Mouse (Mus musculus) heart, embryonic 10.5 days (tissue): ENCODE data around the gene Wnt1. TPM values are rescaled to one million over a fixed set of nuclear protein-coding genes. Genes with fewer than 3 reads are reported as not detected.

Experiments used
- DNase-seq: peaks from one replicate; pipeline ENCODE4 v3.0.0-alpha.2; 2017; ENCODE audit warnings: low spot score
- H3K27ac ChIP-seq: fragments of 300-500 bp; sonication (generic); 2 replicates; pipeline ENCODE4 v1.5.1; 2016; ENCODE audit warnings: mild to moderate bottlenecking
- H3K27me3 ChIP-seq: fragments of 300-500 bp; sonication (generic); 2 replicates; pipeline ENCODE4 v1.6.1; 2016; ENCODE audit warnings: mild to moderate bottlenecking; ENCODE audit not compliant: poor library complexity, insufficient read depth, severe bottlenecking
- H3K36me3 ChIP-seq: fragments of 300-500 bp; sonication (generic); 2 replicates; pipeline ENCODE4 v1.6.1; 2016; ENCODE audit warnings: mild to moderate bottlenecking, moderate library complexity
- H3K4me1 ChIP-seq: fragments of 300-500 bp; sonication (generic); 2 replicates; pipeline ENCODE4 v1.6.1; 2016; ENCODE audit warnings: mild to moderate bottlenecking
- H3K4me3 ChIP-seq: fragments of 300-500 bp; sonication (generic); 2 replicates; pipeline ENCODE4 v1.5.1; 2016; ENCODE audit warnings: mild to moderate bottlenecking, moderate library complexity
- H3K9me3 ChIP-seq: fragments of 300-500 bp; sonication (generic); 2 replicates; pipeline ENCODE4 v1.6.1; 2016; ENCODE audit warnings: mild to moderate bottlenecking, moderate library complexity
- WGBS: fragments of 180-500 bp; shearing (Covaris S2); methylation state at CpG from one replicate; pipeline ENCODE4 v1.1.7; 2016; 5-methylcytosine and 5-hydroxymethylcytosine counted together
- polyA plus RNA-seq: library from polyadenylated mRNA; unstranded; fragments of >200 nt; fragmentation: Nextera tagmentation; extraction: Ambion mirVana; gene quantifications from 2 replicates; pipeline ENCODE4 v1.2.1, GENCODE M21; 2016

Gene Wnt1
- polyA plus RNA-seq, 1 experiment from 2014 or later, result not detected

DNA sequence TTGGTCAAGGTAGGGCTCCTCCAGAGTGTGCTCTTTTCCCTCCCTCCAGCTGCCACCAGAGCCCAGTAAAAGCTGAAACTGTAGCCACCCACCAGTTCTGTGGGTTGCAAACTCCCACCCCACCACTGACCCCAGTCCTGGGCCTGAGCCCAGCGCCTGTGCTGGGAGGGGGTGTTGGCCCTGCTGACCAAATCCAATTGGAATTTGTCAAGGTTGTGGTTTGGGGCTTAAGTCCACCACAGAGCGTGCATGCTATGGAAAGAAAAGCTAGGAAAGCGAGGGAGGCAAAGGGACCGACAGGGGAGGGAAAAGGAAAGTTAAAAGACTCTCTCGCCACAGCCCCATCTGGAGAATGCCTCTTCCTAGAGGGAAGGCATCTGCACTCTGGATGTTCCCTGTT lies 21.4 kb upstream of the Wnt1 start:
- WGBS, result 17% methylated on average over 5 of the region's 5 CpGs
- H3K27me3 ChIP-seq, result peaks cover 86% of the 10 kb centered on the region
- DNase-seq, result no peak
- peaks cover 13% of the 10 kb centered on the region for H3K4me1 ChIP-seq
- H3K27ac ChIP-seq, result no peak overlapping the region
- H3K9me3 ChIP-seq, result no peaks in the 10 kb centered on the region
- no peak overlapping the region for H3K4me3 ChIP-seq
- H3K36me3 ChIP-seq, result no peaks in the 10 kb centered on the region

DNA sequence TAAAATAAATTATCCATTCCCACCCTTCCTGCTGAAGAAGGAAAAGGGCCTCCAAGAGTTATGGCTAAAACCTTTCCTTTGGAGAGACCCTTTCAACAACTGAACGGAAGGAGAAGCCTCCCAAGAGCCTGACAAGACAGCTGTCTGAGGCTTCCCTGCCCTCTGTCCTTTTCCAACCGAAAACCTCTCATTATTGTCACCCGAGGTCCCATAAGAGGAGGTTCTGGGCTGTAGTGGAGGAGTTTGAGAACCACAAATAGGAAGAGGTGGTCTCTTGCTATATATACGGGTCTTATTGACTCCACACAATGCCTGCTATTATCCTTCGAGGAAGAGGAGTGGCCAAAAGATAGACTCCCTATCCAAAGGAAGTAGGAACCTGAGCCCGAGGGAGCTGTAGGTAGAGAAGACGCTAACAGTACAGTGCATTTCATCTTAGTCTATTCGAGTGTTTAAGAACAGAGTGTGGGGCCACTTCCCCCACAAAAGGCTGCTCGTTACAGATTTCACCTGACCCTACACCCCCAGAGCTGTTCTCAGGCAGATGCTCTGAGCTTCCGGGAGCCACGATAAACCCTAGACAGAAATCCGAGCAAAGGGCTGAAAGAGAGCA lies 17.7 kb upstream of the Wnt1 start:
- 5% methylated on average over 12 of the region's 12 CpGs for WGBS

GRCm38 (mm10) chr15:98772511-98773211 lies 17.0 kb upstream of the Wnt1 start:
- 1% methylated on average over 36 of the region's 36 CpGs for WGBS
- H3K4me1 ChIP-seq, result peaks cover 36% of the 10 kb centered on the region
- DNase-seq, result no peak
- peak overlapping the region; percentile 62 for H3K4me3 ChIP-seq
- peak overlapping the region; percentile 36 for H3K27ac ChIP-seq
- no peaks in the 10 kb centered on the region for H3K36me3 ChIP-seq
- no peaks in the 10 kb centered on the region for H3K9me3 ChIP-seq
- H3K27me3 ChIP-seq, result peaks cover 98% of the 10 kb centered on the region

More for the DNA sequence above, 17.7 kb upstream of the Wnt1 start:
- Histone ChIP-seq H3K4me3 (peak overlapping the region; percentile 62), H3K36me3 (no peaks in the 10 kb centered on the region), H3K27me3 (peaks cover 93% of the 10 kb centered on the region), H3K9me3 (no peaks in the 10 kb centered on the region), H3K4me1 (peaks cover 28% of the 10 kb centered on the region), H3K27ac (no peak overlapping the region)
- no peak for DNase-seq

DNA sequence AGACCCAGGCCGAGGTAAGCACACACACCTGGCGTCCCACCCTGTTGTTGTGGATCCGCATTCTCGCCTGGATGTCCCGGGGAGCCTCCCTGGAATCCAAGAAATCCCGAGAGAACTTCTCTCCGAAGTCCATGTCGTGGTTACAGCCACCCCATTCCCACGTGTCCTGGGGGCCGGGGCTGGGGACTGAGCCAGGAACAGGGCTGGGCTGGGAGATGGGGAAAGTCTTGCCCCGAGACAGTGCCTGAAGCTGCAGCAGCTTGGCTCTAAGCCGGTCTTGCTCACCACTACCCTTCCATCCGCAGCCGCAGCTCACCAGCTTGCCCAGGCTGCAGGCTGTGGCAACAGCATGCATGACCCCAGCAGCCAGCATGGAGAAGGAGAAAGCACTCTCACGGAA lies 15.6 kb upstream of the Wnt1 start:
- peaks cover 99% of the 10 kb centered on the region for H3K27me3 ChIP-seq
- H3K4me3 ChIP-seq, result no peak overlapping the region
- H3K4me1 ChIP-seq, result peaks cover 50% of the 10 kb centered on the region
- H3K9me3 ChIP-seq, result no peaks in the 10 kb centered on the region
- no peak overlapping the region for H3K27ac ChIP-seq
- DNase-seq, result no peak
- 7% methylated on average over 15 of the region's 15 CpGs for WGBS
- H3K36me3 ChIP-seq, result no peaks in the 10 kb centered on the region

DNA sequence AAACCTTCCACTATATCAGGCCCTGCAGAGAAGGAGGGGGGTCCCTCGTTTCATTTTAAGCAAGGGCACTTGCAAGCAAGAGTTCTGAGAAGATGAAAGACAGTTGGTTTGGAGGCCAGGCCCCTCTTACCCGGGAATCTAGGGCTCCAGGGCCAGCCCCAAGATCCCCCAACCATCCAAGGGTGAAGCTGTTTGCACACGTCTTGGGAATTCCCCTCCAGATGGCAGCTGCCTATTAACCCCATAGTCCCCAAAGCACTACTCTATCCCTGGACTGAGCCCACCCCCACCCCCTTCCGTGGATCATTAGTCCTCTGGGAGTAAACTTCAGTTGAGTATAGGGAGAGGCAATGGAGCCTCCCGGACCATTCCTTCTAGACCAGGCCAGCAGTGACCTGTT lies 14.1 kb upstream of the Wnt1 start:
- H3K4me1 ChIP-seq, result peaks cover 58% of the 10 kb centered on the region
- peaks cover 99% of the 10 kb centered on the region for H3K27me3 ChIP-seq
- WGBS, result 3% methylated on average over 5 of the region's 5 CpGs
- H3K4me3 ChIP-seq, result peak overlapping the region; percentile 50; the same call in 1 of the 2 replicates
- H3K9me3 ChIP-seq, result no peaks in the 10 kb centered on the region
- H3K27ac ChIP-seq, result no peak overlapping the region
- DNase-seq, result no peak
- no peaks in the 10 kb centered on the region for H3K36me3 ChIP-seq

GRCm38 (mm10) chr15:98776280-98777004 lies 13.2 kb upstream of the Wnt1 start:
- Histone ChIP-seq H3K27me3 (peaks cover 100% of the 10 kb centered on the region), H3K4me1 (peaks cover 62% of the 10 kb centered on the region), H3K9me3 (no peaks in the 10 kb centered on the region), H3K27ac (no peak overlapping the region), H3K36me3 (no peaks in the 10 kb centered on the region), H3K4me3 (peak overlapping the region; percentile 50)
- DNase-seq, result no peak
- WGBS, result under 1% methylated on average over 62 of the region's 62 CpGs

DNA sequence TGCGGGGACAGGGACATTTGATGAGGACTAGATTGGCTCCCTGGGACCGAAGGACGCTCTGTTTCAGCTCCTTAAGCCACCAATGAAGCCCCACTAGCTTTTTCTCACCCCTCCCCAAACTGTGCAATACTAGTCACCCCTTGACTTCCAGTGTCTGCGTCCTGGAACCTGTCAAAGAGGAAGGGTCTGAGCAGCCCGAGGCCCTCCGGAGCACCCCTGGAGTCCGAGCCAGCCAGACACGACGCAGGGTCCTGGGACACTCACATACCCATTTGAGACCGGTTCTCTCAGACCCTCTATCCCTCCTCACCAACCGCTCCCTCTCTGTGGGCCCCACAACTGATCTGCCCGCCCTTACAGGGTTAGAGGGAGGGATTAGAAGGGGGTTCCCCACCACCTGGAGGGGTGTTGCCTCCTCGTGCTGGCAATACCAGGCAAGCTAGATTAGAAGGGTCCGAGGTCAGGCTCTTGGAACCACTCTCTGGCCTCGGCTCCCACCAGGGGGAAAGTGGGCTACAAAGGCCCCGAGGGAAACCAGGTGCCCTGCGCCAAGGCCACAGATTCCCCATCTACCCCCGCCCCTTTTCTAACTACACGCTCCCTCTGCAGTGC lies 12.5 kb upstream of the Wnt1 start:
- Histone ChIP-seq H3K27me3 (peaks cover 100% of the 10 kb centered on the region), H3K27ac (no peak overlapping the region), H3K36me3 (no peaks in the 10 kb centered on the region), H3K4me1 (peaks cover 59% of the 10 kb centered on the region), H3K9me3 (no peaks in the 10 kb centered on the region), H3K4me3 (peak overlapping the region; percentile 50)
- WGBS, result 1% methylated on average over 19 of the region's 19 CpGs
- no peak for DNase-seq

DNA sequence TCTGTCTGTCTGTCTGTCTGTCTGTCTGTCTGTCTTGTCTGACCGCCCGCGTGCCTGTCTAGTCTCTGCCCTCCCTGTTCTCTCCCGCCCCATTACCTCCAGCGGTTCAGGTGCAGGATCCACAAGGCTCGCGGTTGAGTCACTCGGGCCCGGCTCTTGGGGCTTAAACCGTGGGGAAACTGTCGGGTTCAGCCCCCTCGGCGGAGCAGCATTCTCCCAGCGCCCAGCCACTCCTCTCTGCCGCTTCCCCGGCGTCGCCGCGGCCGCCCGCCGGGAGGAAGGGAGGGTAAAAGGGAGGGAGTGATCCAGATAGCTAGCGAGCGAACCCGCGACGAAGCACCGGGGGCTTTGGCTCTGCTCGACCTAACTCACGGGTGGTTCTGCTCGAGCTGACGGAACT lies 11.9 kb upstream of the Wnt1 start, which contains the start of gene Wnt10b:
Gene Wnt10b (minus strand): TSS at position 389 of the 400 bp plus-strand sequence.
- H3K4me1 ChIP-seq, result peaks cover 52% of the 10 kb centered on the region
- DNase-seq, result no peak
- H3K27ac ChIP-seq, result no peak within 1 kb of the TSS; the same call in 1 of the 2 replicates
- WGBS, result 2% methylated on average over 33 of the region's 33 CpGs
- peaks cover 100% of the 10 kb centered on the region for H3K27me3 ChIP-seq
- H3K36me3 ChIP-seq, result no peaks in the 10 kb centered on the region
- no peaks in the 10 kb centered on the region for H3K9me3 ChIP-seq
- peak within 1 kb of the TSS; percentile 50 for H3K4me3 ChIP-seq

- no peak overlapping the region for H3K27ac ChIP-seq
- H3K4me1 ChIP-seq, result peaks cover 48% of the 10 kb centered on the region
- H3K27me3 ChIP-seq, result peaks cover 98% of the 10 kb centered on the region
- H3K36me3 ChIP-seq, result no peaks in the 10 kb centered on the region
- WGBS, result 1% methylated on average over 25 of the region's 25 CpGs
- DNase-seq, result no peak
- no peaks in the 10 kb centered on the region for H3K9me3 ChIP-seq
- H3K4me3 ChIP-seq, result peak overlapping the region; percentile 50
Measured at GRCm38 (mm10) chr15:98778191-98778770, 11.4 kb upstream of the Wnt1 start.

GRCm38 (mm10) chr15:98778806-98779205 lies 10.9 kb upstream of the Wnt1 start:
- peaks cover 93% of the 10 kb centered on the region for H3K27me3 ChIP-seq
- peaks cover 48% of the 10 kb centered on the region for H3K4me1 ChIP-seq
- H3K9me3 ChIP-seq, result no peaks in the 10 kb centered on the region
- H3K27ac ChIP-seq, result no peak overlapping the region; the same call in 1 of the 2 replicates
- no peak for DNase-seq
- H3K4me3 ChIP-seq, result peak overlapping the region; percentile 50
- H3K36me3 ChIP-seq, result no peaks in the 10 kb centered on the region
- 4% methylated on average over 11 of the region's 11 CpGs for WGBS

- Histone ChIP-seq H3K36me3 (no peaks in the 10 kb centered on the region), H3K9me3 (no peaks in the 10 kb centered on the region), H3K27ac (no peak overlapping the region), H3K4me3 (peak overlapping the region; percentile 16; the same call in 1 of the 2 replicates), H3K27me3 (peaks cover 90% of the 10 kb centered on the region), H3K4me1 (peaks cover 45% of the 10 kb centered on the region)
- no peak for DNase-seq
- 4% methylated on average over 8 of the region's 8 CpGs for WGBS
Measured at GRCm38 (mm10) chr15:98780075-98780474, 9.6 kb upstream of the Wnt1 start.

DNA sequence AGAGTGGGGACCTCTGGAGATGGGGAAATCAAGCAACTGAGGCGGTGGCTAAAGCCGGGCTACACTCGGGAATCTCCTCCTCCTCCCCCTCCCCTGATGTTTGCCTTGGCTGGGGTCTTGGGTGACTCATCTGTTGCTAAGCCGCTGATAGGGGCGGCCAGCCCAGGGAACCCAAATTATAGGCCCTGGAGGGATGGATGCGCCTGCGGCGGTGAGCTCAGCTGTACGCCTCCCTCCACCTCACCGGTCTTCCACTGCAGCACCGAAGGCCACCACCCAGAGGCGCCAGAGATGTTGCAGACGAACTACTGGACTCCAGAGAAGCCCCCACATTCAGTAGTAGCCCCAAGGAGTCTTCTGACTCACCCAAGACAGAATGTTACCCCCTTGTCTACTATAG lies 9.1 kb upstream of the Wnt1 start:
- Histone ChIP-seq H3K27me3 (peaks cover 90% of the 10 kb centered on the region), H3K9me3 (no peaks in the 10 kb centered on the region), H3K36me3 (no peaks in the 10 kb centered on the region), H3K27ac (no peak overlapping the region), H3K4me1 (peaks cover 45% of the 10 kb centered on the region), H3K4me3 (peak overlapping the region; percentile 16; the same call in 1 of the 2 replicates)
- WGBS, result 2% methylated on average over 13 of the region's 13 CpGs
- no peak for DNase-seq
